Mouse (Mus musculus) T-helper 1 cell (primary cell): ENCODE measurements around the gene Cox10.

Experiments used
- in situ Hi-C: fragments of 300-600 bp; cut with MboI, MseI; formaldehyde crosslinking; loops from one replicate; pipeline ENCODE4 v1.15.1; 2025; ENCODE audit warnings: high pct_unique_total_duplicates

The Cox10 gene

DNA sequence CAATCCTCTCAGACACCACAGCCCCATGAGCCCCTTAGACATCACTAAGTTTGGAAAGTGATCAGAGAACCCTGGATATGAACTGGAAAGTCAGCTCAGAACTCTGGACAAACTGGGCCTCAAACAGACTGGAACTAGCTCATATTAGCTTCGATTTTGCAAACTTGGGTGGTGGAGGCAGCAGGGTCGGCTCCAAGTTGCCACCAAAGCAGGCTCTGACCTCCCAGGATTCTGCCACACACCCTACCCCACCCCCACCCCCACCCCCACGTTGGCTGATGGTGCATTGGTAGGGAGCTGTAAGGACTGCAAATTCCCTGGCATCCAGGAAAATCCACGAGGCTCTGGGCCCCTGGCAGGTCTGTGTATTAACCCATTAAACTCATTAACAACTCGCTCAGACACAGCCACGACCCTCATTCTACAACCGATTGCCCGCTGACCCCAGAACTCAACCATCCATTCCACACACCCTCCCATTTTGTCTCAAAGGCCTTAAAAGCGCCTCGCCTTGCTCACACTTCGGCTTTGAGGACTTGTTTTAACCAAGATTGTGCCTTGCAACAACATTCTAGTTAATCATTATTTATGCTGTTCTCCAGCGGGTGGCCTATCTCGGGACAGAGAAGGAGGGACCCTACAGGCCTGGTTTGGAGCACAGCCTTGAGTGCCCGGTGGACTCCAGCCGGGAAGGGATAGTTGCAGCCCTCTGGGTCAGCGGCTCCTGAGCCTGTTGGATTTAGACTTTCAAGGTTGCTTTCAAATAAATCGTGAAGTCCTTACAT is 160.8 kb downstream of the Cox10 start:
- in situ Hi-C loops, result no loop called here

DNA sequence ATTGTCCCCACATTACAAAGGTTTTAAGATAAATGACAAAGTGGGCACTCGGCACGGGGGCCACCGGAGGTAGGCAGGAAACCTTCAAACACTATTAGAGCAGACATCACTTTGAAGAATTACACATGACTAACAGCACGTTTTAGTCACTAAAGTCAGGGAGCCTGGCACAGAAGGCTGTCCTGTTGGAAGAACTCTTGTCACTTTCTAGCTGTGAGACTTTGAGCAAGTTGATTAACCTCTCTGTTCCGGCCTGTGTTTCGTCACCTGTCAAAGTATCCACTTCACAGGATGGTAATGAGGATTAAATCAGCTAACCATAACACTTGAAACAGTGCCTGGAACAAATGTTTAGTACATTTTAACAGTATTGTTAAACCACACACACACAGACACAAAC is 161.7 kb downstream of the Cox10 start:
- in situ Hi-C loops, result no loop called here

DNA sequence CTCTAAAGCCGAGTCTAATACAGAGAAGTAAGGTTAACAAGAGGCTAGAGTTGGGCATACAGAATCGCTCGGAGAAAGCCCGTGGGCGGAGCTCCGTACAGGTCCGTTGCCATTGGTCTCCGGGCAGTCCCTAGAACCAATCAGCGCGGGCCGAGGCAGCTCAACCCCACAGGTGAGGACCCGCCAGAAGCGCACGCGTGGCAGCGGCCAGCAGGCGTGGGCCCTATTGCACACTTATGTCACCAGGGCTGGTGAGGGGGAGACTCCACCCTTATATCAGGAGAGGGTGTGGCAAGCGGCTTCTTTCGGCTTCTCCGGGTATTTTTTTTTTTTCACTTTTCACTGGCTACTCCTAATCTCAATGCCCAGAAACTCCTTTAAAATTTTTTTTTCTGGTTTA is 164.9 kb downstream of the Cox10 start:
- in situ Hi-C loops, result no loop called here

DNA sequence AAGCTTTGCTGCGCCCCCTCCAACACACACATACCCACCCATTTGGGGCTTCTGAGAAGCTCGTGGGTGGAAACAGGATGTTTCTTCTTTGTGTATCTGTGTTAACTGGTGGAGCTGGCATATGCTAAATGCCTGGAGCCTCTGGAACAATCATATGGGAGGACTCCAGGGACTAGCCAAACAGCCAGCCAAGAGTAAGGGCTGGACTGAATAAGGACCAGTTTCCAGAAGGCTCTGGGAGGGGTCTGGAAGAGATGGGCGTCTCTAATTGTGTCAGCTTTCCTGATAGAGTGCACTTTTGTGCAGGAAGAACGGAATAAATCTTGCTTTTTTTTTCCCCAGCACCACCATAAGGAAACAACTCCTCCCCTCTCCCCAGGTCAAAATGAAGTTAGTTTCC is 165.3 kb downstream of the Cox10 start:
- in situ Hi-C loops, result no loop called here
